Mouse (Mus musculus) E14TG2a.4 (cell line): Measurements from ENCODE around the gene Ldlrap1.

Experiments used
- H3K27me3 ChIP-seq: 2 replicates; pipeline ENCODE4 v1.6.1; 2014; ENCODE audit warnings: low read length, control low read depth; ENCODE audit not compliant: insufficient read depth
- H3K36me3 ChIP-seq: 2 replicates; pipeline ENCODE4 v1.6.1; 2014; ENCODE audit warnings: low read length, control low read depth; ENCODE audit not compliant: insufficient read depth
- H3K4me1 ChIP-seq: replicated peaks from 2 replicates; pipeline ENCODE4 v1.6.1; 2014; ENCODE audit warnings: low read depth, low read length, control low read depth
- H3K4me3 ChIP-seq: replicated peaks from 2 replicates; pipeline ENCODE4 v1.5.1; 2014; ENCODE audit warnings: mild to moderate bottlenecking, low read length
- H3K9me3 ChIP-seq: 2 replicates; pipeline ENCODE4 v1.6.1; 2014; ENCODE audit warnings: low read length, control low read depth
- CTCF ChIP-seq: conservative IDR thresholded peaks from 2 replicates; pipeline ENCODE4 v1.5.1; 2014; ENCODE audit warnings: low read length
- NANOG ChIP-seq: IDR thresholded peaks from 2 replicates; pipeline ENCODE4 v1.6.1; 2014; ENCODE audit warnings: borderline replicate concordance, low read length, mixed read lengths
- POU5F1 ChIP-seq: IDR thresholded peaks from 2 replicates; pipeline ENCODE4 v1.6.1; 2014; ENCODE audit warnings: low read length, borderline replicate concordance

Ldlrap1 gene

GRCm38 (mm10) chr4:134768226-134768888 lies 533 bp upstream of the Ldlrap1 start:
- Histone ChIP-seq H3K9me3 (no peaks in the 10 kb centered on the region), H3K4me1 (peaks cover 73% of the 10 kb centered on the region), H3K36me3 (no peaks in the 10 kb centered on the region), H3K4me3 (peak overlapping the region; percentile 93), H3K27me3 (peaks cover 71% of the 10 kb centered on the region)
- TF ChIP-seq NANOG (no peak), POU5F1 (no peak), CTCF (no peak)

- peaks cover 67% of the 10 kb centered on the region for H3K27me3 ChIP-seq
- H3K9me3 ChIP-seq = no peaks in the 10 kb centered on the region
- H3K36me3 ChIP-seq = no peaks in the 10 kb centered on the region
- H3K4me3 ChIP-seq = peak overlapping the region; percentile 93
- peaks cover 71% of the 10 kb centered on the region for H3K4me1 ChIP-seq
- TF ChIP-seq CTCF (no peak), NANOG (no peak), POU5F1 (no peak)
These were observed 859 bp downstream of the Ldlrap1 start for GRCm38 (mm10) chr4:134766904-134767425.

- Histone ChIP-seq H3K27me3 (peaks cover 61% of the 10 kb centered on the region), H3K36me3 (no peaks in the 10 kb centered on the region), H3K9me3 (no peaks in the 10 kb centered on the region), H3K4me3 (0 out of 2 replicates have a peak overlapping the region, but pooled peaks have one; percentile 93), H3K4me1 (peaks cover 70% of the 10 kb centered on the region)
- TF ChIP-seq CTCF (no peak), POU5F1 (no peak), NANOG (no peak)
These were observed 1.5 kb downstream of the Ldlrap1 start for GRCm38 (mm10) chr4:134766277-134766676.

DNA sequence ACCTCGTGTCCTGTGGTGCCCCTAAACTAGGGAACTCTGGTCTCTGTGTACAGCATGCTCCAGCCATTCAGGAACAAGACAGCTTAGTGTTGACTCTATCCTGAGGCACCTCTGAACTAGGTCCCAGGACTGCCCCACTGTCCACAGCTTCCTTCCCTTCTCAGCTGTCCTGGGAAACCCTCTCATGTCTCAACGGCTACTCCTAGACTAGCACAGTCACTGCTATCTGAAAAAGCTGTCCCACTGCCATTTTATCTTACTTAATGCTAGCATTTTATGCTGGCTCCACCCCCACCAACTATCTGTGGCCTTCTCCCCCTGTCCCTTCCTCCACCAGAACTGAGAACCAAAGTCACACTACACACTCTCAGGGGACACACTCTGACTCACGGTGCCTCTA lies 3.5 kb downstream of the Ldlrap1 start:
- H3K4me3 ChIP-seq = no peak overlapping the region
- TF ChIP-seq POU5F1 (no peak), NANOG (no peak), CTCF (no peak)
- H3K4me1 ChIP-seq = peaks cover 82% of the 10 kb centered on the region
- no peaks in the 10 kb centered on the region for H3K9me3 ChIP-seq
- H3K27me3 ChIP-seq = peaks cover 46% of the 10 kb centered on the region
- no peaks in the 10 kb centered on the region for H3K36me3 ChIP-seq

- peaks cover 34% of the 10 kb centered on the region for H3K27me3 ChIP-seq
- TF ChIP-seq NANOG = no peak
- no peak for TF ChIP-seq POU5F1
- no peak for TF ChIP-seq CTCF
- H3K36me3 ChIP-seq = no peaks in the 10 kb centered on the region
- H3K4me3 ChIP-seq = no peak overlapping the region
- H3K9me3 ChIP-seq = no peaks in the 10 kb centered on the region
- H3K4me1 ChIP-seq = peaks cover 86% of the 10 kb centered on the region
These were observed 5.5 kb downstream of the Ldlrap1 start for GRCm38 (mm10) chr4:134762360-134762759.

DNA sequence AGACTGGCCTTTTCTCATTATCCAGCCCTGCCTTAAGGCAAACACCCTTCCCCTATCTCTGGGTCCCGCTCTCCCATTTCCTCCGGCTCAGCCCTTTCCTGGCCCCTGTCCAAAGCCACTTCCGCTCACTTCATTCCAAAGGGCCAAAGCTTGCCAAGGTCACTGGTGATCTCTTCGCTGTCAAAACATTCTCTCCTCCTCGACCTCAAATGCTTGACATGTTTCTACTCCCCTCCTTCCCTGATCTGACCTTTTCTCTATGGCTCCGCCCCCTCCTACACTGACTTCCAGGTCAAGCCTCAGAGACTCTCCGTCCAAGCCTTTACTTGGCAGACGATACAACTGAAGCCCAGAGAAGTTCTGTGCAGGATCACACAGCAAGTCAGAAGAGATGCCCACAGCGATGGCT lies 7.0 kb downstream of the Ldlrap1 start:
- H3K27me3 ChIP-seq = peaks cover 18% of the 10 kb centered on the region
- peaks cover 86% of the 10 kb centered on the region for H3K4me1 ChIP-seq
- peak overlapping the region; percentile 37 for H3K4me3 ChIP-seq
- H3K9me3 ChIP-seq = no peaks in the 10 kb centered on the region
- peaks cover 8% of the 10 kb centered on the region; the same call in 1 of the 2 replicates for H3K36me3 ChIP-seq
- TF ChIP-seq NANOG (no peak), CTCF (no peak), POU5F1 (no peak)

GRCm38 (mm10) chr4:134760281-134760680 lies 7.5 kb downstream of the Ldlrap1 start:
- Histone ChIP-seq H3K4me1 (peaks cover 86% of the 10 kb centered on the region), H3K36me3 (peaks cover 9% of the 10 kb centered on the region), H3K27me3 (peaks cover 14% of the 10 kb centered on the region), H3K4me3 (no peak overlapping the region), H3K9me3 (no peaks in the 10 kb centered on the region)
- TF ChIP-seq NANOG (no peak), POU5F1 (no peak), CTCF (no peak)

GRCm38 (mm10) chr4:134759564-134759963 lies 8.3 kb downstream of the Ldlrap1 start:
- Histone ChIP-seq H3K36me3 (peaks cover 16% of the 10 kb centered on the region), H3K4me3 (no peak overlapping the region), H3K27me3 (peaks cover 7% of the 10 kb centered on the region), H3K4me1 (peaks cover 87% of the 10 kb centered on the region), H3K9me3 (no peaks in the 10 kb centered on the region)
- no peak for TF ChIP-seq POU5F1
- no peak for TF ChIP-seq NANOG
- no peak for TF ChIP-seq CTCF
